Mouse (Mus musculus) thymus, adult 2 months (tissue): ENCODE results near the gene Cryzl2. TPM values are rescaled to one million over a fixed set of nuclear protein-coding genes. Genes with fewer than 3 reads are reported as not detected.

Experiments
- DNase-seq: peaks from one replicate; pipeline ENCODE4 v3.0.0; 2021
- H3K27ac ChIP-seq: fragments of 200-500 bp; 2 replicates; pipeline ENCODE4 v1.5.1; 2012; ENCODE audit warnings: low read length, control low read depth; ENCODE audit not compliant: control insufficient read depth, insufficient read depth
- H3K27me3 ChIP-seq: fragments of 200-500 bp; 2 replicates; pipeline ENCODE4 v1.6.1; 2012; ENCODE audit warnings: mild to moderate bottlenecking, low read length, moderate library complexity, mixed read lengths; ENCODE audit not compliant: control insufficient read depth, insufficient read depth
- H3K36me3 ChIP-seq: fragments of 200-500 bp; 2 replicates; pipeline ENCODE4 v1.6.1; 2012; ENCODE audit warnings: mild to moderate bottlenecking, low read length, moderate library complexity; ENCODE audit not compliant: control insufficient read depth, insufficient read depth
- H3K4me1 ChIP-seq: fragments of 200-500 bp; replicated peaks from 2 replicates; pipeline ENCODE4 v1.6.1; 2012; ENCODE audit warnings: low read length; ENCODE audit not compliant: control insufficient read depth, insufficient read depth
- H3K4me3 ChIP-seq: fragments of 200-500 bp; 2 replicates; pipeline ENCODE4 v1.5.1; 2012; ENCODE audit warnings: mild to moderate bottlenecking, low read length, control low read depth, moderate library complexity; ENCODE audit not compliant: control insufficient read depth, insufficient read depth
- CTCF ChIP-seq: fragments of 200-500 bp; IDR thresholded peaks from 2 replicates; pipeline ENCODE4 v1.5.1; 2012; ENCODE audit warnings: mild to moderate bottlenecking, control low read depth, low read length, moderate library complexity, borderline replicate concordance; ENCODE audit not compliant: control insufficient read depth, poor library complexity, insufficient read depth; ENCODE audit errors: extremely low read depth
- POLR2A ChIP-seq: fragments of 200-500 bp; IDR thresholded peaks from 2 replicates; pipeline ENCODE4 v1.6.1; 2012; ENCODE audit warnings: mild to moderate bottlenecking, low read length, control low read depth, moderate library complexity; ENCODE audit not compliant: control insufficient read depth, poor library complexity, insufficient read depth; ENCODE audit errors: extremely low read depth
- WGBS: fragments of 180-500 bp; shearing (Covaris S2); methylation state at CpG from one replicate; pipeline ENCODE4 v1.1.7; 2018; 5-methylcytosine and 5-hydroxymethylcytosine counted together
- polyA plus RNA-seq: library from polyadenylated mRNA; depleted of rRNA; stranded (reverse); fragments of >200 nt; gene quantifications from 2 replicates; pipeline ENCODE4 v1.2.3, GENCODE M21; 2012

The Cryzl2 gene
- polyA plus RNA-seq, 1 experiment, result 8.4 TPM

DNA sequence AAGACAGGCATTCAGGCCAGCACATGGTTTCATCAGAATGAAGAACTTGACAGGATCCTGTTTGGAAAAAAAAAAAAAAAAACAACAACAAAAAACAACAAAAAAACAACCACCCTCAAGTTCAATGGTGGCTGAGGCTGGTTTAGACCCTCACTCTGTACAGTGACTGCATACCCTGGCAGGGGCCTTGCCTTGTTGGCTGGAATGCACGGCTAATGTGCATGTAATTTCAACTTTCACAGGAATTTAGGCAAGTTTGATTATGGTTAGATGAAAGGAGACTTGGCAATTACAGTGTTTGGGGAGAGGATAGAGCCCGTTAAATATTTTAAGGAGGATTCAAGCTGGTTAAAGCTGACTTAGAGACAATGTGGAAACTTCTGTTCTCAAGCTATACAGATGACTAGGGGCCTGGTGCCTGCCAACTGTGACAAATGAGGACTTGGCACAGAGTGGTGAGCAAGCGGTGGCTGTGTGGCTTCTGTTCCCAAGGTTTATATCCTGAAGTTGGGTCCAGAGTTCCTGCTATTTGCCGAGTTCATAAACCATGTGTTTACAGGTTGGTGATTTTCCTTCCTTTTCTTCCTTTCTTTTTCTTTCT lies 48.7 kb downstream of the Cryzl2 start:
- no peak for DNase-seq

GRCm38 (mm10) chr1:157507814-157508213 lies 49.4 kb downstream of the Cryzl2 start:
- H3K4me1 ChIP-seq, result no peaks in the 10 kb centered on the region
- H3K4me3 ChIP-seq, result no peak overlapping the region
- no peak overlapping the region for H3K27ac ChIP-seq
- 94% methylated on average over 5 of the region's 5 CpGs for WGBS
- no peaks in the 10 kb centered on the region for H3K36me3 ChIP-seq
- H3K27me3 ChIP-seq, result no peaks in the 10 kb centered on the region
- no peak for TF ChIP-seq POLR2A
- no peak for DNase-seq

More for the DNA sequence above, 48.7 kb downstream of the Cryzl2 start:
- no peak overlapping the region for H3K4me3 ChIP-seq
- WGBS, result 83% methylated on average over 4 of the region's 4 CpGs
- H3K27me3 ChIP-seq, result no peaks in the 10 kb centered on the region
- H3K4me1 ChIP-seq, result no peaks in the 10 kb centered on the region
- H3K27ac ChIP-seq, result no peak overlapping the region
- TF ChIP-seq CTCF (no peak), POLR2A (no peak)
- H3K36me3 ChIP-seq, result no peaks in the 10 kb centered on the region

DNA sequence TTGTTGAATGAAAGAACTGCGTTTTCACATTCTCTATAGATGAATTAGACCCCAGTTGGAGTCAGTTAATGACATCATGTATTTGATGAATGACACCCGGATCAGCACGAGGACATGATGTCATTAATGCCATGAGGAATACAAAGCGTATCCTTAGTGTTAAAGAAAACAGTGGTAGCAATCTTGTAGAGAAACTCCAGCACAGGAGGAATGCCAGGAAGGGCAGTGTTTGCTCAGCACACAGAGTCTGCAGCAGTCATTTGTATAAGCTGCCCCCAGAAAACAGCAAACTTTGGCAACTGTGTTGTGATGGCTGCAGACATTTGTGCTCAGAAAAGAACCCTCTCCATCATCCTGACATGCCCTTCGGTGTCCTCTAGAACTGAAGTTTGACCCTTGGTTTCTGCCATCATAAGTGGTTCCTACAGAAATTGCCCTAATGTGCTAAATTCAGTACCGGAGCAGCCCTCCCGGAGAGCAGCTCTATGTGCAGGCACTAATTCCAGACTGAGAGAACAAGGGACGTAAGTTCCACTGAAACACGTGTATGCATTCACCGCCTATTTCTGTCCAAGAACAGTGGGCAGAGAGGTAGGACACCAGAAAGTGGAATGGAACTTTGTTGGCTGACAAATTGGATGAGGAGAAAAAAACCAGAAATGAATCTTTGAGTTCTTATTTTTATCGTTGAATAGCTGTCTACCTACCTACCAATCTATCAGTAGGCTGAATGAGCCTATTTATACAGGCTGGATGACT lies 54.5 kb downstream of the Cryzl2 start:
- Histone ChIP-seq H3K4me3 (no peak overlapping the region), H3K4me1 (no peaks in the 10 kb centered on the region), H3K36me3 (no peaks in the 10 kb centered on the region), H3K27ac (no peak overlapping the region), H3K27me3 (no peaks in the 10 kb centered on the region)
- 96% methylated on average over 11 of the region's 11 CpGs for WGBS
- no peak for TF ChIP-seq POLR2A
- DNase-seq, result no peak

DNA sequence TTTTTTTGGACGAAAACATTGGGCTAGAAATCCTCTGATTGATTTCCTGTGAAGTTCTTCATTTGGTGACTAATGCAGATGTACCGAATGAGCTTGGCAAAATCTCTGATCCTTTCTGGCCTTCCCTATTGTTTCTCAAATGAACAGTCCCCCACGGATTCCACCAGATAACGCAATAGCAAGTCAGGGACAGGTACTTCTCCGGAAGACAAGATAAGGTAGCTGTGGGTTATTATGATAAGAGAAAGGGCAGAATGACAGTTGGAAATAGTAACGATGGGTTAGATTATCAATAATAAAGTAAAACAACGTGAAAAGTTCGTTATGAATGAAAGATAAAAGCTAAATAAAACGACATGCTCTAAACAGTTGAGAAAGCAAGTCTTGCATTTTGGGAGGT lies 55.2 kb downstream of the Cryzl2 start:
- no peak for DNase-seq
- TF ChIP-seq CTCF (no peak), POLR2A (no peak)
- Histone ChIP-seq H3K27me3 (no peaks in the 10 kb centered on the region), H3K27ac (no peak overlapping the region), H3K36me3 (no peaks in the 10 kb centered on the region), H3K4me1 (no peaks in the 10 kb centered on the region), H3K4me3 (no peak overlapping the region)
- WGBS, result 95% methylated on average over 9 of the region's 9 CpGs

DNA sequence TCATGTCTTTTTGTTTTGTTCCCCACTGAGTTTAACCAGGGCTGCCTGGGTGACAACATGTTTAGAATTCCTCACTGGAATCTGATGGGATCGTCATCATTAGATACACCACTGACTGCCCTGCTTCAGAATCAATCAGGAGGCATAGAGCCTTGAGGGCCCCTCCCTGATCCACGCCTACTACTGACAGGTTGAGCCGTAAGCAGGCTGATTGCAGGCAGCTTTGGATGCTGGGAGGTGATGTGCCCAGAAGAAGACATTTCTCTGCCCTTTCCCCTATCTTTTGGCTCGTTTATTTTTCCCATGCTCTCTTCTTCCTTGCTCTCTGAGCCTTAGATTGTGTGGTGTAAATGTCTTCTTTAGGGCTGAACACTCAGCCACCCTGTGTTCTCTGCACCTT lies 55.9 kb downstream of the Cryzl2 start:
- no peaks in the 10 kb centered on the region for H3K36me3 ChIP-seq
- H3K27ac ChIP-seq, result no peak overlapping the region
- 84% methylated on average over 4 of the region's 4 CpGs for WGBS
- TF ChIP-seq POLR2A, result no peak
- TF ChIP-seq CTCF, result no peak
- H3K4me1 ChIP-seq, result no peaks in the 10 kb centered on the region
- H3K27me3 ChIP-seq, result no peaks in the 10 kb centered on the region
- no peak for DNase-seq
- H3K4me3 ChIP-seq, result no peak overlapping the region

- Histone ChIP-seq H3K27me3 (no peaks in the 10 kb centered on the region), H3K27ac (no peak overlapping the region), H3K4me3 (no peak overlapping the region), H3K36me3 (no peaks in the 10 kb centered on the region), H3K4me1 (no peaks in the 10 kb centered on the region)
- TF ChIP-seq POLR2A, result no peak
- TF ChIP-seq CTCF, result no peak
- DNase-seq, result no peak
- 55% methylated on average over 8 of the region's 8 CpGs for WGBS
These were observed 58.7 kb downstream of the Cryzl2 start for GRCm38 (mm10) chr1:157516838-157517808.
